Mouse (Mus musculus): Measurements from ENCODE around the gene Gpc5. TPM values are rescaled to one million over a fixed set of nuclear protein-coding genes. Genes with fewer than 3 reads are reported as not detected.
"Not testable (repeated sequence)": the region's sequence is repeated elsewhere in the genome, so short reads cannot be mapped to it uniquely, and the experiment has no call there.

Gpc5 gene
- polyA plus RNA-seq, 1 experiment, result not detected

- Histone ChIP-seq H3K27me3 (ENCODE audit: control insufficient read depth) (no peaks in the 10 kb centered on the region), H3K4me1 (ENCODE audit: control insufficient read depth) (no peaks in the 10 kb centered on the region), H3K9me3 (ENCODE audit: control insufficient read depth, low read length) (no peaks in the 10 kb centered on the region), H3K4me3 (replicated peaks) (no peak overlapping the region), H3K36me3 (ENCODE audit: control insufficient read depth) (peaks cover 16% of the 10 kb centered on the region)
- TF ChIP-seq TAL1 (IDR thresholded peaks at IDR 0.05; ENCODE audit: low read length) (no peak), GATA1 (IDR thresholded peaks at IDR 0.05; ENCODE audit: low read length) (no peak)
Measured at GRCm38 (mm10) chr14:115052371-115052770, 39.6 kb upstream of the Gpc5 start.

- H3K27me3 ChIP-seq (ENCODE audit: control insufficient read depth), result no peaks in the 10 kb centered on the region
- no peaks in the 10 kb centered on the region for H3K4me1 ChIP-seq (ENCODE audit: control insufficient read depth)
- no peaks in the 10 kb centered on the region for H3K9me3 ChIP-seq (ENCODE audit: control insufficient read depth, low read length)
- TF ChIP-seq GATA1 (IDR thresholded peaks at IDR 0.05; ENCODE audit: low read length) (no peak), TAL1 (IDR thresholded peaks at IDR 0.05; ENCODE audit: low read length) (no peak)
- H3K36me3 ChIP-seq (ENCODE audit: control insufficient read depth), result peaks cover under 1% of the 10 kb centered on the region
- H3K4me3 ChIP-seq (replicated peaks), result no peak overlapping the region
Measured at GRCm38 (mm10) chr14:115054252-115054651, 37.8 kb upstream of the Gpc5 start.

GRCm38 (mm10) chr14:115057524-115057923 lies 34.5 kb upstream of the Gpc5 start:
- Histone ChIP-seq H3K27me3 (ENCODE audit: control insufficient read depth) (no peaks in the 10 kb centered on the region), H3K4me3 (replicated peaks) (no peak overlapping the region), H3K4me1 (ENCODE audit: control insufficient read depth) (no peaks in the 10 kb centered on the region), H3K9me3 (ENCODE audit: control insufficient read depth, low read length) (no peaks in the 10 kb centered on the region), H3K36me3 (ENCODE audit: control insufficient read depth) (no peaks in the 10 kb centered on the region)
- TF ChIP-seq GATA1 (IDR thresholded peaks at IDR 0.05; ENCODE audit: low read length) (no peak), TAL1 (IDR thresholded peaks at IDR 0.05; ENCODE audit: low read length) (no peak)

GRCm38 (mm10) chr14:115066164-115066563 lies 25.9 kb upstream of the Gpc5 start:
- H3K4me3 ChIP-seq (replicated peaks); H3K36me3 ChIP-seq (ENCODE audit: control insufficient read depth); H3K27me3 ChIP-seq (ENCODE audit: control insufficient read depth); H3K4me1 ChIP-seq (ENCODE audit: control insufficient read depth); H3K9me3 ChIP-seq (ENCODE audit: control insufficient read depth, low read length): not testable (repeated sequence)

- no peaks in the 10 kb centered on the region for H3K4me1 ChIP-seq (ENCODE audit: control insufficient read depth)
- no peak overlapping the region for H3K4me3 ChIP-seq (replicated peaks)
- H3K36me3 ChIP-seq (ENCODE audit: control insufficient read depth), result no peaks in the 10 kb centered on the region
- no peaks in the 10 kb centered on the region for H3K27me3 ChIP-seq (ENCODE audit: control insufficient read depth)
- H3K9me3 ChIP-seq (ENCODE audit: control insufficient read depth, low read length), result no peaks in the 10 kb centered on the region
- TF ChIP-seq TAL1 (IDR thresholded peaks at IDR 0.05; ENCODE audit: low read length) (no peak), GATA1 (IDR thresholded peaks at IDR 0.05; ENCODE audit: low read length) (no peak)
Measured at GRCm38 (mm10) chr14:115070534-115070933, 21.5 kb upstream of the Gpc5 start.

GRCm38 (mm10) chr14:115077340-115077739 lies 14.7 kb upstream of the Gpc5 start:
- Histone ChIP-seq H3K36me3 (ENCODE audit: control insufficient read depth) (no peaks in the 10 kb centered on the region), H3K4me3 (replicated peaks) (no peak overlapping the region), H3K9me3 (ENCODE audit: control insufficient read depth, low read length) (no peaks in the 10 kb centered on the region), H3K27me3 (ENCODE audit: control insufficient read depth) (no peaks in the 10 kb centered on the region), H3K4me1 (ENCODE audit: control insufficient read depth) (no peaks in the 10 kb centered on the region)
- TF ChIP-seq TAL1 (IDR thresholded peaks at IDR 0.05; ENCODE audit: low read length) (no peak), GATA1 (IDR thresholded peaks at IDR 0.05; ENCODE audit: low read length) (no peak)

- H3K27me3 ChIP-seq (ENCODE audit: control insufficient read depth), result no peaks in the 10 kb centered on the region
- H3K4me1 ChIP-seq (ENCODE audit: control insufficient read depth), result no peaks in the 10 kb centered on the region
- no peak overlapping the region for H3K4me3 ChIP-seq (replicated peaks)
- no peaks in the 10 kb centered on the region for H3K36me3 ChIP-seq (ENCODE audit: control insufficient read depth)
- no peaks in the 10 kb centered on the region for H3K9me3 ChIP-seq (ENCODE audit: control insufficient read depth, low read length)
- TF ChIP-seq TAL1 (IDR thresholded peaks at IDR 0.05; ENCODE audit: low read length), result no peak
- TF ChIP-seq GATA1 (IDR thresholded peaks at IDR 0.05; ENCODE audit: low read length), result no peak
Measured at GRCm38 (mm10) chr14:115078064-115078463, 14.0 kb upstream of the Gpc5 start.

- TF ChIP-seq TAL1 (IDR thresholded peaks at IDR 0.05; ENCODE audit: low read length), result no peak
- TF ChIP-seq GATA1 (IDR thresholded peaks at IDR 0.05; ENCODE audit: low read length), result no peak
- no peaks in the 10 kb centered on the region for H3K4me1 ChIP-seq (ENCODE audit: control insufficient read depth)
- no peaks in the 10 kb centered on the region for H3K9me3 ChIP-seq (ENCODE audit: control insufficient read depth, low read length)
- H3K36me3 ChIP-seq (ENCODE audit: control insufficient read depth), result no peaks in the 10 kb centered on the region
- H3K27me3 ChIP-seq (ENCODE audit: control insufficient read depth), result no peaks in the 10 kb centered on the region
- H3K4me3 ChIP-seq (replicated peaks), result no peak overlapping the region
Measured at GRCm38 (mm10) chr14:115081728-115082502, 10.1 kb upstream of the Gpc5 start.

GRCm38 (mm10) chr14:115090516-115090915 lies 1.5 kb upstream of the Gpc5 start:
- H3K4me1 ChIP-seq (ENCODE audit: control insufficient read depth), result peaks cover 8% of the 10 kb centered on the region
- H3K4me3 ChIP-seq (replicated peaks), result no peak overlapping the region
- H3K9me3 ChIP-seq (ENCODE audit: control insufficient read depth, low read length), result no peaks in the 10 kb centered on the region
- no peaks in the 10 kb centered on the region for H3K36me3 ChIP-seq (ENCODE audit: control insufficient read depth)
- H3K27me3 ChIP-seq (ENCODE audit: control insufficient read depth), result peaks cover 44% of the 10 kb centered on the region
- TF ChIP-seq TAL1 (IDR thresholded peaks at IDR 0.05; ENCODE audit: low read length) (no peak), GATA1 (IDR thresholded peaks at IDR 0.05; ENCODE audit: low read length) (no peak)

GRCm38 (mm10) chr14:115092510-115092909 lies 495 bp downstream of the Gpc5 start:
- peak overlapping the region; percentile 50 for H3K4me3 ChIP-seq (replicated peaks)

More at GRCm38 (mm10) chr14:115092510-115092909, 495 bp downstream of the Gpc5 start:
- TF ChIP-seq TAL1 (IDR thresholded peaks at IDR 0.05; ENCODE audit: low read length) (no peak), GATA1 (IDR thresholded peaks at IDR 0.05; ENCODE audit: low read length) (no peak)
- peaks cover 8% of the 10 kb centered on the region for H3K4me1 ChIP-seq (ENCODE audit: control insufficient read depth)
- no peaks in the 10 kb centered on the region for H3K36me3 ChIP-seq (ENCODE audit: control insufficient read depth)
- H3K27me3 ChIP-seq (ENCODE audit: control insufficient read depth), result peaks cover 44% of the 10 kb centered on the region
- no peaks in the 10 kb centered on the region for H3K9me3 ChIP-seq (ENCODE audit: control insufficient read depth, low read length)
